Mouse (Mus musculus): ENCODE measurements around the gene Map4. TPM values are rescaled to one million over a fixed set of nuclear protein-coding genes. Genes with fewer than 3 reads are reported as not detected.
"Not testable (repeated sequence)": the region's sequence is repeated elsewhere in the genome, so short reads cannot be mapped to it uniquely, and the experiment has no call there.

The Map4 gene
- total RNA-seq, 2 experiments from 2014 or later = 514 to 562 TPM

- DNase-seq (ENCODE audit: low spot score) = peak; percentile 36
Measured at GRCm38 (mm10) chr9:109917931-109918330, 13.3 kb upstream of the Map4 start.

GRCm38 (mm10) chr9:109929131-109929530 is 2.1 kb upstream of the Map4 start:
- no peak for DNase-seq (ENCODE audit: low spot score)

GRCm38 (mm10) chr9:109930063-109930462 is 1.2 kb upstream of the Map4 start:
- DNase-seq (ENCODE audit: low spot score) = no peak

- no peak for DNase-seq (ENCODE audit: low spot score)
Measured at GRCm38 (mm10) chr9:109930752-109931151, 508 bp upstream of the Map4 start.

GRCm38 (mm10) chr9:109932361-109932755 is 1.1 kb downstream of the Map4 start:
- DNase-seq (ENCODE audit: low spot score) = peak; percentile 43

GRCm38 (mm10) chr9:109932756-109933375 is 1.6 kb downstream of the Map4 start:
- DNase-seq (ENCODE audit: low spot score) = peak; percentile 85

GRCm38 (mm10) chr9:109939401-109939800 is 8.1 kb downstream of the Map4 start:
- DNase-seq (ENCODE audit: low spot score) = no peak

GRCm38 (mm10) chr9:109942796-109943195 is 11.5 kb downstream of the Map4 start:
- DNase-seq (ENCODE audit: low spot score) = no peak

- DNase-seq (ENCODE audit: low spot score) = no peak
Measured at GRCm38 (mm10) chr9:109944712-109945111, 13.5 kb downstream of the Map4 start.

GRCm38 (mm10) chr9:109948546-109948945 is 17.3 kb downstream of the Map4 start:
- no peak for DNase-seq (ENCODE audit: low spot score)

GRCm38 (mm10) chr9:109949801-109950200 is 18.5 kb downstream of the Map4 start:
- no peak for DNase-seq (ENCODE audit: low spot score)

- no peak for DNase-seq (ENCODE audit: low spot score)
Measured at GRCm38 (mm10) chr9:109953538-109953937, 22.3 kb downstream of the Map4 start.

GRCm38 (mm10) chr9:109954631-109955030 is 23.4 kb downstream of the Map4 start:
- DNase-seq (ENCODE audit: low spot score) = no peak

- no peak for DNase-seq (ENCODE audit: low spot score)
Measured at GRCm38 (mm10) chr9:109959456-109960150, 28.3 kb downstream of the Map4 start.

GRCm38 (mm10) chr9:109960593-109960992 is 29.3 kb downstream of the Map4 start:
- DNase-seq (ENCODE audit: low spot score) = no peak

- DNase-seq (ENCODE audit: low spot score) = no peak
Measured at GRCm38 (mm10) chr9:109964761-109965160, 33.5 kb downstream of the Map4 start.

GRCm38 (mm10) chr9:109968351-109969116 is 37.3 kb downstream of the Map4 start:
- no peak for DNase-seq (ENCODE audit: low spot score)

- DNase-seq (ENCODE audit: low spot score) = no peak
Measured at GRCm38 (mm10) chr9:109969181-109969580, 37.9 kb downstream of the Map4 start.

- peak; percentile 50 for DNase-seq (ENCODE audit: low spot score)
Measured at GRCm38 (mm10) chr9:109969792-109970336, 38.6 kb downstream of the Map4 start.

GRCm38 (mm10) chr9:109971711-109972110 is 40.5 kb downstream of the Map4 start:
- DNase-seq (ENCODE audit: low spot score) = not testable (repeated sequence)

- not testable (repeated sequence) for DNase-seq (ENCODE audit: low spot score)
Measured at GRCm38 (mm10) chr9:109980223-109980622, 49.0 kb downstream of the Map4 start.

- peak; percentile 82 for DNase-seq (ENCODE audit: low spot score)
Measured at GRCm38 (mm10) chr9:109985416-109985815, 54.2 kb downstream of the Map4 start.
